In genomic region chr3:116698786-116699185, GRCm38 (mm10) we compare ENCODE assay signal across 19 mouse cellular contexts. TPM values are rescaled to one million over a fixed set of nuclear protein-coding genes. Genes with fewer than 3 reads are reported as not detected.
DNase-seq lines count a peak whose midpoint lies in the region; TF ChIP-seq lines count a peak whose summit lies in the region.
"Had no signal": no experiment of that assay in that cellular context is flagged by ENCODE, and none has a peak within 500 bp of the region (broad histone marks: within the 10 kb centered on the region; RNA-seq: fewer than 3 reads in every experiment).

No protein-coding gene starts in this region.

- no peak for DNase-seq in heart, adult 2 months
- DNase-seq in heart, adult 9 months (ENCODE audit: low spot score in 2 of 2), result no peak
- DNase-seq in layer of hippocampus, adult 2 months (ENCODE audit: low spot score in 2 of 2), result no peak
- DNase-seq in layer of hippocampus, adult 18-20 months (ENCODE audit: low spot score in 2 of 2), result no peak
- peak; percentile 35 for DNase-seq in retina, postnatal 1 day
- DNase-seq in retina, embryonic 14.5 days (ENCODE audit: low spot score), result no peak
- no peak for DNase-seq in layer of hippocampus, postnatal 25 days (ENCODE audit: extremely low spot score in 1 of 2, low spot score in 1 of 2)
- DNase-seq: cerebellum, postnatal 36 days; gastrocnemius, postnatal 36 days; right cerebral cortex, postnatal 25 days; thymus, postnatal 4 days had no signal

- no peaks in the 10 kb centered on the region for H3K27me3 ChIP-seq in heart, adult 2 months (ENCODE audit: control insufficient read depth, insufficient read depth, low read length)
- H3K27me3 ChIP-seq: embryonic facial prominence, embryonic 15.5 days; forebrain, embryonic 15.5 days; hindbrain, embryonic 12.5 days; limb, embryonic 12.5 days had no signal

- intact Hi-C loops in heart, adult 2 months (cut with DNase I), result no loop called here

- no peak overlapping the region for H3K9ac ChIP-seq in heart, adult 2 months (ENCODE audit: low read depth, low read length)
- H3K9ac ChIP-seq: embryonic facial prominence, embryonic 15.5 days; forebrain, embryonic 15.5 days; hindbrain, embryonic 12.5 days; limb, embryonic 12.5 days had no signal

- no peak overlapping the region for H3K27ac ChIP-seq in heart, adult 2 months
- H3K27ac ChIP-seq in layer of hippocampus, adult 2 months, result no peak overlapping the region
- H3K27ac ChIP-seq: embryonic facial prominence, embryonic 15.5 days; forebrain, embryonic 15.5 days; hindbrain, embryonic 12.5 days; limb, embryonic 12.5 days; macrophage had no signal

- no peaks in the 10 kb centered on the region; the same call in 1 of the 2 replicates for H3K36me3 ChIP-seq in heart, adult 2 months (ENCODE audit: control insufficient read depth, insufficient read depth, low read length)
- H3K36me3 ChIP-seq: embryonic facial prominence, embryonic 15.5 days; forebrain, embryonic 15.5 days; hindbrain, embryonic 12.5 days; limb, embryonic 12.5 days had no signal

- TF ChIP-seq CTCF in heart, adult 2 months (IDR thresholded peaks at IDR 0.05), result peak; percentile 59
- peak; percentile 46 for TF ChIP-seq CTCF in layer of hippocampus, adult 2 months (conservative IDR thresholded peaks at IDR 0.05)

- H3K79me2 ChIP-seq in heart, adult 2 months (replicated peaks; ENCODE audit: control insufficient read depth, insufficient read depth, low read length), result peaks cover 3% of the 10 kb centered on the region; the same call in 1 of the 2 replicates

- H3K4me3 ChIP-seq in heart, adult 2 months, result no peak overlapping the region
- H3K4me3 ChIP-seq in layer of hippocampus, adult 2 months, result no peak overlapping the region
- H3K4me3 ChIP-seq: embryonic facial prominence, embryonic 15.5 days; forebrain, embryonic 15.5 days; hindbrain, embryonic 12.5 days; limb, embryonic 12.5 days had no signal

- WGBS in heart, adult 2 months, result 28% methylated on average over 2 of the region's 2 CpGs

- H3K4me1 ChIP-seq in heart, adult 2 months (ENCODE audit: control insufficient read depth, insufficient read depth, low read length), result no peaks in the 10 kb centered on the region
- H3K4me1 ChIP-seq: embryonic facial prominence, embryonic 15.5 days; forebrain, embryonic 15.5 days; hindbrain, embryonic 12.5 days; limb, embryonic 12.5 days had no signal

- no peak for TF ChIP-seq EP300 in heart, adult 2 months (IDR thresholded peaks at IDR 0.05; ENCODE audit: insufficient read depth, low read depth, low read length)

- no peak for TF ChIP-seq POLR2A in heart, adult 2 months (IDR thresholded peaks at IDR 0.05; ENCODE audit: insufficient read depth, low read depth, low read length)

RNA-seq across cellular contexts. Expression of gene Slc35a3, which starts 13.8 kb away (rescaled TPM):
- 10 to 100 TPM; 10.7 to 11.2 TPM for total RNA-seq in heart, adult 2 months (2021)
- polyA plus RNA-seq in heart, adult 2 months (2012; rRNA removed), result 5.7 and 10.2 TPM in 2 replicates
- total RNA-seq in layer of hippocampus, adult 2 months (2021), result 10 to 100 TPM; 15.8 to 18.3 TPM
- 10 to 100 TPM; 16.5 to 18.1 TPM for total RNA-seq in layer of hippocampus, adult 18-20 months (2021)
- 10 to 100 TPM; 14.6 to 16.5 TPM for total RNA-seq in layer of hippocampus, postnatal 25 days (2021)

RNA-seq across cellular contexts. Expression of gene Gm43191, which starts 17.7 kb away (rescaled TPM):
- total RNA-seq in heart, adult 2 months (2021), result 1 to 10 TPM in 1 of 2 experiments, under 1 TPM in 1; 0.78 to 1.5 TPM
- polyA plus RNA-seq in heart, adult 2 months (2012; rRNA removed), result not detected in 2 replicates
- total RNA-seq in layer of hippocampus, adult 2 months (2021), result not detected
- total RNA-seq in layer of hippocampus, adult 18-20 months (2021), result not detected
- not detected for total RNA-seq in layer of hippocampus, postnatal 25 days (2021)
- total RNA-seq: adrenal gland, adult 18-20 months; gastrocnemius, postnatal 36 days had no signal
- polyA plus RNA-seq: embryonic facial prominence, embryonic 15.5 days; hindbrain, embryonic 12.5 days; kidney, embryonic 14.5 days; limb, embryonic 12.5 days; macrophage; stomach, embryonic 16.5 days had no signal

RNA-seq across cellular contexts. Expression of gene Mfsd14a, which starts 36.3 kb away (rescaled TPM):
- 10 to 100 TPM; 17.5 to 19.5 TPM for total RNA-seq in heart, adult 2 months (2021)
- polyA plus RNA-seq in heart, adult 2 months (2012; rRNA removed), result 12.0 and 23.5 TPM in 2 replicates
- 10 to 100 TPM; 54.4 to 57.7 TPM for total RNA-seq in layer of hippocampus, adult 2 months (2021)
- 10 to 100 TPM; 58.3 to 59.3 TPM for total RNA-seq in layer of hippocampus, adult 18-20 months (2021)
- total RNA-seq in layer of hippocampus, postnatal 25 days (2021), result 10 to 100 TPM; 59.0 to 62.6 TPM
